Comparison of ENCODE assay signal across 8 mouse cellular contexts in genomic region chr12:51729058-51729457, GRCm38 (mm10). TPM values are rescaled to one million over a fixed set of nuclear protein-coding genes. Genes with fewer than 3 reads are reported as not detected.
DNase-seq lines count a peak whose midpoint lies in the region; ATAC-seq lines count a peak whose summit lies in the region.

No protein-coding gene starts in this region.

- no peak overlapping the region for H3K9ac ChIP-seq in hindbrain, embryonic 15.5 days
- H3K9ac ChIP-seq in hindbrain, embryonic 13.5 days: no peak overlapping the region
- peak overlapping the region; percentile 59 for H3K9ac ChIP-seq in heart, embryonic 16.5 days (ENCODE audit: low read length)
- no peak overlapping the region for H3K9ac ChIP-seq in liver, embryonic 11.5 days (ENCODE audit: low read depth, low read length)
- no peak overlapping the region for H3K9ac ChIP-seq in hindbrain, embryonic 11.5 days (ENCODE audit: low read depth, low read length)

- H3K36me3 ChIP-seq in hindbrain, embryonic 15.5 days: peaks cover 6% of the 10 kb centered on the region; the same call in 1 of the 2 replicates
- H3K36me3 ChIP-seq in hindbrain, embryonic 13.5 days: peaks cover 25% of the 10 kb centered on the region
- H3K36me3 ChIP-seq in heart, embryonic 16.5 days (ENCODE audit: control insufficient read depth, insufficient read depth): peaks cover 5% of the 10 kb centered on the region
- H3K36me3 ChIP-seq in liver, embryonic 11.5 days (ENCODE audit: control insufficient read depth, insufficient read depth, low read length): no peaks in the 10 kb centered on the region; the same call in 1 of the 2 replicates
- H3K36me3 ChIP-seq in hindbrain, embryonic 11.5 days (ENCODE audit: control insufficient read depth, insufficient read depth, low read length): no peaks in the 10 kb centered on the region

- no peak overlapping the region for H3K4me3 ChIP-seq in hindbrain, embryonic 15.5 days
- H3K4me3 ChIP-seq in hindbrain, embryonic 13.5 days: no peak overlapping the region
- no peak overlapping the region; the same call in 1 of the 2 replicates for H3K4me3 ChIP-seq in heart, embryonic 16.5 days (ENCODE audit: low read length)
- H3K4me3 ChIP-seq in liver, embryonic 11.5 days (ENCODE audit: low read depth, low read length): no peak overlapping the region
- no peak overlapping the region for H3K4me3 ChIP-seq in hindbrain, embryonic 11.5 days (ENCODE audit: low read depth, low read length)

- H3K27me3 ChIP-seq in hindbrain, embryonic 15.5 days: no peaks in the 10 kb centered on the region
- no peaks in the 10 kb centered on the region for H3K27me3 ChIP-seq in hindbrain, embryonic 13.5 days
- H3K27me3 ChIP-seq in heart, embryonic 16.5 days (ENCODE audit: control insufficient read depth, insufficient read depth, low read length): no peaks in the 10 kb centered on the region
- no peaks in the 10 kb centered on the region for H3K27me3 ChIP-seq in liver, embryonic 11.5 days (replicated peaks; ENCODE audit: control insufficient read depth, insufficient read depth, low read length)
- H3K27me3 ChIP-seq in hindbrain, embryonic 11.5 days (ENCODE audit: control insufficient read depth, insufficient read depth, low read length): no peaks in the 10 kb centered on the region

- 75% methylated on average over 11 of the region's 11 CpGs for WGBS in hindbrain, embryonic 15.5 days
- 80% methylated on average over 11 of the region's 11 CpGs for WGBS in hindbrain, embryonic 13.5 days
- WGBS in heart, embryonic 16.5 days: 14% methylated on average over 11 of the region's 11 CpGs
- WGBS in liver, embryonic 11.5 days: 69% methylated on average over 11 of the region's 11 CpGs
- 82% methylated on average over 11 of the region's 11 CpGs for WGBS in hindbrain, embryonic 11.5 days

- H3K27ac ChIP-seq in hindbrain, embryonic 15.5 days (replicated peaks): peak overlapping the region; percentile 20; the same call in 1 of the 2 replicates
- no peak overlapping the region for H3K27ac ChIP-seq in hindbrain, embryonic 13.5 days
- H3K27ac ChIP-seq in heart, embryonic 16.5 days (ENCODE audit: low read length): peak overlapping the region; percentile 94
- 0 out of 2 replicates have a peak overlapping the region, but pooled peaks have one; percentile 21 for H3K27ac ChIP-seq in liver, embryonic 11.5 days (ENCODE audit: low read depth, low read length)
- no peak overlapping the region for H3K27ac ChIP-seq in hindbrain, embryonic 11.5 days (ENCODE audit: low read depth, low read length)

- DNase-seq in adrenal gland, postnatal 36 days: peak; percentile 54 to 66
- no peak for DNase-seq in liver, embryonic 11.5 days (ENCODE audit: low spot score)
- DNase-seq in layer of hippocampus, postnatal 36 days: no peak
- no peak for DNase-seq in hindbrain, embryonic 11.5 days (ENCODE audit: low spot score)

- H3K4me2 ChIP-seq in hindbrain, embryonic 15.5 days: no peak overlapping the region
- no peak overlapping the region for H3K4me2 ChIP-seq in hindbrain, embryonic 13.5 days
- peak overlapping the region; percentile 42 for H3K4me2 ChIP-seq in heart, embryonic 16.5 days (ENCODE audit: low read depth, low read length)
- no peak overlapping the region for H3K4me2 ChIP-seq in liver, embryonic 11.5 days
- H3K4me2 ChIP-seq in hindbrain, embryonic 11.5 days (replicated peaks; ENCODE audit: low read depth, low read length): no peak overlapping the region

- H3K4me1 ChIP-seq in hindbrain, embryonic 15.5 days (replicated peaks): no peaks in the 10 kb centered on the region
- H3K4me1 ChIP-seq in hindbrain, embryonic 13.5 days (replicated peaks): no peaks in the 10 kb centered on the region
- H3K4me1 ChIP-seq in heart, embryonic 16.5 days (ENCODE audit: control insufficient read depth, insufficient read depth, low read length): peaks cover 17% of the 10 kb centered on the region
- no peaks in the 10 kb centered on the region for H3K4me1 ChIP-seq in liver, embryonic 11.5 days (replicated peaks; ENCODE audit: control insufficient read depth, insufficient read depth, low read length)
- H3K4me1 ChIP-seq in hindbrain, embryonic 11.5 days (replicated peaks; ENCODE audit: control insufficient read depth, insufficient read depth, low read length): no peaks in the 10 kb centered on the region

- ATAC-seq in hindbrain, embryonic 15.5 days (ENCODE audit: low FRiP score, low read depth): no peak
- no peak for ATAC-seq in hindbrain, embryonic 13.5 days (ENCODE audit: low FRiP score)
- ATAC-seq in heart, embryonic 16.5 days (replicated peaks; ENCODE audit: extremely low read depth, insufficient read depth, low FRiP score): peak; percentile 69; the same call in 1 of the 2 replicates
- no peak for ATAC-seq in liver, embryonic 11.5 days (replicated peaks; ENCODE audit: low FRiP score)
- ATAC-seq in inflammation-experienced regulatory T-cells, adult 6 months: no peak
- no peak for ATAC-seq in hindbrain, embryonic 11.5 days (ENCODE audit: low FRiP score)

- H3K9me3 ChIP-seq in hindbrain, embryonic 15.5 days: no peaks in the 10 kb centered on the region
- H3K9me3 ChIP-seq in hindbrain, embryonic 13.5 days: no peaks in the 10 kb centered on the region
- no peaks in the 10 kb centered on the region for H3K9me3 ChIP-seq in heart, embryonic 16.5 days (replicated peaks; ENCODE audit: control insufficient read depth, low read length)
- no peaks in the 10 kb centered on the region for H3K9me3 ChIP-seq in liver, embryonic 11.5 days (ENCODE audit: control insufficient read depth, low read length)
- H3K9me3 ChIP-seq in hindbrain, embryonic 11.5 days (ENCODE audit: control insufficient read depth, low read length): no peaks in the 10 kb centered on the region

RNA-seq across cellular contexts. Expression of gene Strn3, which starts 37.4 kb away (rescaled TPM):
- 35.8 and 36.3 TPM in 2 replicates for polyA plus RNA-seq in hindbrain, embryonic 15.5 days (2015; fragmentation: Nextera tagmentation; extraction: Ambion mirVana)
- 40.4 and 40.5 TPM in 2 replicates for polyA plus RNA-seq in hindbrain, embryonic 13.5 days (2015; fragmentation: Nextera tagmentation; extraction: Ambion mirVana)
- total RNA-seq in adrenal gland, postnatal 36 days (2021): 10 to 100 TPM; 89.0 to 96.2 TPM
- 37.2 and 38.8 TPM in 2 replicates for polyA plus RNA-seq in heart, embryonic 16.5 days (2015; fragmentation: Nextera tagmentation; extraction: Ambion mirVana)
- polyA plus RNA-seq in liver, embryonic 11.5 days (2014; fragmentation: Nextera tagmentation; extraction: Ambion mirVana): 30.3 and 31.0 TPM in 2 replicates
- 10 to 100 TPM; 16.4 to 28.4 (median 27.7) TPM for polyA plus RNA-seq in inflammation-experienced regulatory T-cells, adult 6 months (2017; shearing (Covaris generic))
- 10 to 100 TPM; 92.7 to 93.5 TPM for total RNA-seq in layer of hippocampus, postnatal 36 days (2021)
- 57.7 and 60.7 TPM in 2 replicates for polyA plus RNA-seq in hindbrain, embryonic 11.5 days (2014; fragmentation: Nextera tagmentation; extraction: Ambion mirVana)

RNA-seq across cellular contexts. Expression of gene Ap4s1, which starts 38.2 kb away (rescaled TPM):
- 56.4 and 56.7 TPM in 2 replicates for polyA plus RNA-seq in hindbrain, embryonic 15.5 days (2015; fragmentation: Nextera tagmentation; extraction: Ambion mirVana)
- polyA plus RNA-seq in hindbrain, embryonic 13.5 days (2015; fragmentation: Nextera tagmentation; extraction: Ambion mirVana): 51.1 and 56.2 TPM in 2 replicates
- 10 to 100 TPM; 26.3 to 26.7 TPM for total RNA-seq in adrenal gland, postnatal 36 days (2021)
- 32.5 and 38.0 TPM in 2 replicates for polyA plus RNA-seq in heart, embryonic 16.5 days (2015; fragmentation: Nextera tagmentation; extraction: Ambion mirVana)
- 23.2 and 26.5 TPM in 2 replicates for polyA plus RNA-seq in liver, embryonic 11.5 days (2014; fragmentation: Nextera tagmentation; extraction: Ambion mirVana)
- polyA plus RNA-seq in inflammation-experienced regulatory T-cells, adult 6 months (2017; shearing (Covaris generic)): 10 to 100 TPM; 14.2 to 16.3 (median 16.2) TPM
- 10 to 100 TPM; 49.6 to 51.1 TPM for total RNA-seq in layer of hippocampus, postnatal 36 days (2021)
- 55.2 and 57.8 TPM in 2 replicates for polyA plus RNA-seq in hindbrain, embryonic 11.5 days (2014; fragmentation: Nextera tagmentation; extraction: Ambion mirVana)

Comparison
In these comparisons a context has a peak if more than half of its experiments do, and no peak if none do; other contexts are left out.
1. H3K27ac ChIP-seq: peak in hindbrain, embryonic 15.5 days (single experiment), heart, embryonic 16.5 days (single experiment) and liver, embryonic 11.5 days (single experiment); none in hindbrain, embryonic 13.5 days (single experiment) and hindbrain, embryonic 11.5 days (single experiment).
2. DNase-seq: peak in adrenal gland, postnatal 36 days (2 of 2); none in liver, embryonic 11.5 days (single experiment), layer of hippocampus, postnatal 36 days (0 of 2) and hindbrain, embryonic 11.5 days (single experiment).